Mouse (Mus musculus): ENCODE results near the gene Nlrc5. TPM values are rescaled to one million over a fixed set of nuclear protein-coding genes. Genes with fewer than 3 reads are reported as not detected.
A peak's percentile ranks its signal among the peaks of the same experiment; 100 is the strongest.

Gene Nlrc5
- polyA plus RNA-seq, 1 experiment from 2014 or later, result 0.28 TPM

GRCm38 (mm10) chr8:94522482-94522881 is 88.3 kb downstream of the Nlrc5 start:
- no peak overlapping the region for H3K4me2 ChIP-seq (ENCODE audit: low read depth, low read length)
- ATAC-seq (ENCODE audit: insufficient read depth, low FRiP score), result no peak
- H3K4me1 ChIP-seq (ENCODE audit: control insufficient read depth, insufficient read depth, low read length), result no peaks in the 10 kb centered on the region
- WGBS, result 74% methylated on average over 3 of the region's 3 CpGs
- no peak overlapping the region for H3K9ac ChIP-seq (ENCODE audit: low read length)
- H3K27ac ChIP-seq (ENCODE audit: low read length), result no peak overlapping the region
- no peaks in the 10 kb centered on the region for H3K27me3 ChIP-seq (ENCODE audit: control insufficient read depth, insufficient read depth, low read length)
- no peak overlapping the region for H3K4me3 ChIP-seq (replicated peaks; ENCODE audit: low read length)
- no peaks in the 10 kb centered on the region for H3K36me3 ChIP-seq (ENCODE audit: control insufficient read depth, insufficient read depth, low read length)
- no peaks in the 10 kb centered on the region for H3K9me3 ChIP-seq (replicated peaks; ENCODE audit: control insufficient read depth, low read length)

- 78% methylated on average over 9 of the region's 9 CpGs for WGBS
- no peak overlapping the region for H3K9ac ChIP-seq (ENCODE audit: low read length)
- no peak overlapping the region for H3K27ac ChIP-seq (ENCODE audit: low read length)
- H3K27me3 ChIP-seq (ENCODE audit: control insufficient read depth, insufficient read depth, low read length), result no peaks in the 10 kb centered on the region
- ATAC-seq (ENCODE audit: insufficient read depth, low FRiP score), result no peak
- H3K36me3 ChIP-seq (ENCODE audit: control insufficient read depth, insufficient read depth, low read length), result no peaks in the 10 kb centered on the region
- H3K4me1 ChIP-seq (ENCODE audit: control insufficient read depth, insufficient read depth, low read length), result no peaks in the 10 kb centered on the region
- no peak overlapping the region for H3K4me2 ChIP-seq (ENCODE audit: low read depth, low read length)
- H3K9me3 ChIP-seq (replicated peaks; ENCODE audit: control insufficient read depth, low read length), result no peaks in the 10 kb centered on the region
- H3K4me3 ChIP-seq (replicated peaks; ENCODE audit: low read length), result no peak overlapping the region
These were observed 90.4 kb downstream of the Nlrc5 start for GRCm38 (mm10) chr8:94524554-94524953.

- Histone ChIP-seq H3K27ac (ENCODE audit: low read length) (no peak overlapping the region), H3K36me3 (ENCODE audit: control insufficient read depth, insufficient read depth, low read length) (no peaks in the 10 kb centered on the region), H3K9ac (ENCODE audit: low read length) (no peak overlapping the region), H3K27me3 (ENCODE audit: control insufficient read depth, insufficient read depth, low read length) (no peaks in the 10 kb centered on the region), H3K4me1 (ENCODE audit: control insufficient read depth, insufficient read depth, low read length) (no peaks in the 10 kb centered on the region), H3K4me3 (replicated peaks; ENCODE audit: low read length) (no peak overlapping the region), H3K9me3 (replicated peaks; ENCODE audit: control insufficient read depth, low read length) (no peaks in the 10 kb centered on the region), H3K4me2 (ENCODE audit: low read depth, low read length) (no peak overlapping the region)
- no peak for ATAC-seq (ENCODE audit: insufficient read depth, low FRiP score)
- WGBS, result 80% methylated on average over 7 of the region's 7 CpGs
These were observed 93.0 kb downstream of the Nlrc5 start for GRCm38 (mm10) chr8:94527178-94527577.

GRCm38 (mm10) chr8:94528245-94528644 is 94.1 kb downstream of the Nlrc5 start:
- Histone ChIP-seq H3K9ac (ENCODE audit: low read length) (no peak overlapping the region), H3K27me3 (ENCODE audit: control insufficient read depth, insufficient read depth, low read length) (no peaks in the 10 kb centered on the region), H3K4me3 (replicated peaks; ENCODE audit: low read length) (no peak overlapping the region), H3K36me3 (ENCODE audit: control insufficient read depth, insufficient read depth, low read length) (no peaks in the 10 kb centered on the region), H3K27ac (ENCODE audit: low read length) (no peak overlapping the region), H3K4me2 (ENCODE audit: low read depth, low read length) (no peak overlapping the region), H3K4me1 (ENCODE audit: control insufficient read depth, insufficient read depth, low read length) (0 out of 2 replicates have a peak, but pooled peaks cover under 1% of the 10 kb centered on the region), H3K9me3 (replicated peaks; ENCODE audit: control insufficient read depth, low read length) (no peaks in the 10 kb centered on the region)
- WGBS, result 45% methylated on average over 4 of the region's 4 CpGs
- no peak for ATAC-seq (ENCODE audit: insufficient read depth, low FRiP score)

GRCm38 (mm10) chr8:94529875-94530274 is 95.7 kb downstream of the Nlrc5 start:
- Histone ChIP-seq H3K36me3 (ENCODE audit: control insufficient read depth, insufficient read depth, low read length) (no peaks in the 10 kb centered on the region), H3K4me1 (ENCODE audit: control insufficient read depth, insufficient read depth, low read length) (peaks cover 7% of the 10 kb centered on the region; the same call in 1 of the 2 replicates), H3K9me3 (replicated peaks; ENCODE audit: control insufficient read depth, low read length) (no peaks in the 10 kb centered on the region), H3K27me3 (ENCODE audit: control insufficient read depth, insufficient read depth, low read length) (no peaks in the 10 kb centered on the region), H3K9ac (ENCODE audit: low read length) (no peak overlapping the region), H3K27ac (ENCODE audit: low read length) (no peak overlapping the region), H3K4me2 (ENCODE audit: low read depth, low read length) (no peak overlapping the region), H3K4me3 (replicated peaks; ENCODE audit: low read length) (no peak overlapping the region)
- 67% methylated on average over 4 of the region's 4 CpGs for WGBS
- no peak for ATAC-seq (ENCODE audit: insufficient read depth, low FRiP score)

- Histone ChIP-seq H3K9ac (ENCODE audit: low read length) (no peak overlapping the region), H3K4me3 (replicated peaks; ENCODE audit: low read length) (no peak overlapping the region), H3K27me3 (ENCODE audit: control insufficient read depth, insufficient read depth, low read length) (no peaks in the 10 kb centered on the region), H3K4me1 (ENCODE audit: control insufficient read depth, insufficient read depth, low read length) (peaks cover 7% of the 10 kb centered on the region; the same call in 1 of the 2 replicates), H3K27ac (ENCODE audit: low read length) (no peak overlapping the region), H3K4me2 (ENCODE audit: low read depth, low read length) (no peak overlapping the region), H3K36me3 (ENCODE audit: control insufficient read depth, insufficient read depth, low read length) (no peaks in the 10 kb centered on the region), H3K9me3 (replicated peaks; ENCODE audit: control insufficient read depth, low read length) (no peaks in the 10 kb centered on the region)
- no peak for ATAC-seq (ENCODE audit: insufficient read depth, low FRiP score)
- WGBS, result 82% methylated on average over 4 of the region's 4 CpGs
These were observed 96.5 kb downstream of the Nlrc5 start for GRCm38 (mm10) chr8:94530643-94531042.

- 5% methylated on average over 8 of the region's 8 CpGs for WGBS
- H3K4me2 ChIP-seq (ENCODE audit: low read depth, low read length), result peak overlapping the region; percentile 97
- no peaks in the 10 kb centered on the region for H3K36me3 ChIP-seq (ENCODE audit: control insufficient read depth, insufficient read depth, low read length)
- H3K4me1 ChIP-seq (ENCODE audit: control insufficient read depth, insufficient read depth, low read length), result peaks cover 7% of the 10 kb centered on the region; the same call in 1 of the 2 replicates
- no peaks in the 10 kb centered on the region for H3K9me3 ChIP-seq (replicated peaks; ENCODE audit: control insufficient read depth, low read length)
- peak overlapping the region; percentile 26; the same call in 1 of the 2 replicates for H3K27ac ChIP-seq (ENCODE audit: low read length)
- H3K27me3 ChIP-seq (ENCODE audit: control insufficient read depth, insufficient read depth, low read length), result no peaks in the 10 kb centered on the region
- no peak for ATAC-seq (ENCODE audit: insufficient read depth, low FRiP score)
- peak overlapping the region; percentile 69 for H3K4me3 ChIP-seq (replicated peaks; ENCODE audit: low read length)
- H3K9ac ChIP-seq (ENCODE audit: low read length), result peak overlapping the region; percentile 87
These were observed 97.8 kb downstream of the Nlrc5 start for GRCm38 (mm10) chr8:94532000-94532399.

GRCm38 (mm10) chr8:94532525-94532872 is 98.3 kb downstream of the Nlrc5 start:
- ATAC-seq (ENCODE audit: insufficient read depth, low FRiP score), result peak; percentile 12; the same call in 1 of the 2 replicates
- Histone ChIP-seq H3K9me3 (replicated peaks; ENCODE audit: control insufficient read depth, low read length) (no peaks in the 10 kb centered on the region), H3K27ac (ENCODE audit: low read length) (no peak overlapping the region), H3K27me3 (ENCODE audit: control insufficient read depth, insufficient read depth, low read length) (no peaks in the 10 kb centered on the region), H3K4me1 (ENCODE audit: control insufficient read depth, insufficient read depth, low read length) (peaks cover 7% of the 10 kb centered on the region; the same call in 1 of the 2 replicates), H3K36me3 (ENCODE audit: control insufficient read depth, insufficient read depth, low read length) (no peaks in the 10 kb centered on the region), H3K4me2 (ENCODE audit: low read depth, low read length) (peak overlapping the region; percentile 97), H3K9ac (ENCODE audit: low read length) (peak overlapping the region; percentile 87), H3K4me3 (replicated peaks; ENCODE audit: low read length) (peak overlapping the region; percentile 69)
- under 1% methylated on average over 34 of the region's 34 CpGs for WGBS

GRCm38 (mm10) chr8:94532873-94533671 is 98.9 kb downstream of the Nlrc5 start, which contains the start of gene Cpne2:
Cpne2 (plus strand) TSS chr8:94532990.
- Histone ChIP-seq H3K9me3 (replicated peaks; ENCODE audit: control insufficient read depth, low read length) (no peaks in the 10 kb centered on the region), H3K4me1 (ENCODE audit: control insufficient read depth, insufficient read depth, low read length) (peaks cover 7% of the 10 kb centered on the region; the same call in 1 of the 2 replicates), H3K27me3 (ENCODE audit: control insufficient read depth, insufficient read depth, low read length) (no peaks in the 10 kb centered on the region), H3K27ac (ENCODE audit: low read length) (peak within 1 kb of the TSS; percentile 26; the same call in 1 of the 2 replicates), H3K36me3 (ENCODE audit: control insufficient read depth, insufficient read depth, low read length) (no peaks in the 10 kb centered on the region), H3K4me2 (ENCODE audit: low read depth, low read length) (peak within 1 kb of the TSS; percentile 97), H3K9ac (ENCODE audit: low read length) (peak within 1 kb of the TSS; percentile 87), H3K4me3 (replicated peaks; ENCODE audit: low read length) (peak within 1 kb of the TSS; percentile 69)
- under 1% methylated on average over 75 of the region's 81 CpGs for WGBS
- ATAC-seq (ENCODE audit: insufficient read depth, low FRiP score), result peak; percentile 87

All from stomach, embryonic 16.5 days (tissue).